Mouse (Mus musculus): Measurements from ENCODE around the gene Mex3d. TPM values are rescaled to one million over a fixed set of nuclear protein-coding genes. Genes with fewer than 3 reads are reported as not detected.

Mex3d gene
- polyA plus RNA-seq, 1 experiment from 2014 or later: 13.6 TPM

DNA sequence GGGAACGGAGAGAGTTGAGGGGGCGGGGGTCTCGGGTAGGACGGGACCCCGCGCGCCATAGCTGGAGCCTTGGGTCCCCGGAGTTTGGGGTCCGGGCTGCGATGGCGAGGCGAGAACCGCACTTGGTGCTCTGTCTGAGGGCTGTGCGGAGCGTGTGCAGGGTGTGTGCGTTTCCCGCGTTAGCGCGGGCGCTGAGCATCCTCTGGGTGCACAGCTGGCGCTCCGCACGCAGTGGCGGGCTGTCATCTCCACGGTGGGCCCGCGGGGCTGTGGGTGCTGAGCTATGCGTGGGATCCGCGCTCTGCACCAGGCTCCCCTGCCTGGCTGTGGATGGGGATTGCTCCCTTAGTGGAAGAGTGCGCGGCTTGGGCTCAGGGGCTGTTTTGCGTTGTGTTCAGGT lies 30.7 kb downstream of the Mex3d start:
- under 1% methylated on average over 34 of the region's 34 CpGs for WGBS

DNA sequence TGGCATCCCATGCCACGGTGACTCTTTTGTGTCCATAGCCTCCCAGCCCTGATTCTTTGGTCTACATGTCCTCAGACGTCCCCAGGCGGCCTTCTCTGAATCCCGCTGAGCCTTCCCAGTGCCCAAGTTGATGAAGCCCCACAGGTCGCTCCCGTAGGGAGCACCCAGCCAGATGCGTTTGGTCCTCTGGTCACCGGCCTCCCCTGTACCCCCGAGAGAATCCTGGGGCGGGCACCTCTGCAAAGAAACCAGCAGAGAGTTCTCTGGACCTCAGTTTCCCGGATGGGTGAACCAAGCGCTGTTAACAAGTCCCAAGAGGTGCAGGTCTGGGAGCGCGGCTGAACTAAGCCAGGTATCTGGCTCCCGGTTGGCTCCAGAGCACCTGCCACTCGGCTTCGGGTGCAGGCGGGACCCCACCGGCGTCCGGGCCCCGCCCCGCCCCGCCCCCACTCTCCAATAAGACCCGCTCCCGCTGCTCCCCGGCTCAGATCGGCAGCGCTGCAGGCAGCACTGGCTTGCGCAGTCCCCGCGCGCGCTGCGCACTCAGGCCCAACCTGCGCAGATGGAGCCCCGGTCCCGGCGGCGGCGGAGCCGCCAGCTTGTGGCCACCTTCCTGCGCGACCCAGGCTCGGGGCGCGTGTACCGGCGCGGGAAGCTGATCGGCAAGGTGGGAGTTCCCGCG lies 31.3 kb downstream of the Mex3d start, which contains the start of gene Plk5:
Gene Plk5, plus strand, starts transcription at position 459 of the 682 bp plus-strand sequence.
- H3K36me3 ChIP-seq (ENCODE audit: control insufficient read depth, insufficient read depth, low read length): no peaks in the 10 kb centered on the region
- no peak for ATAC-seq
- WGBS: under 1% methylated on average over 51 of the region's 53 CpGs
- peak within 1 kb of the TSS; percentile 71 for H3K4me2 ChIP-seq (ENCODE audit: low read length)
- H3K27ac ChIP-seq (ENCODE audit: low read length): no peak within 1 kb of the TSS
- peaks cover 12% of the 10 kb centered on the region for H3K4me1 ChIP-seq (ENCODE audit: control insufficient read depth, insufficient read depth, low read length)
- peak within 1 kb of the TSS; percentile 44 for H3K4me3 ChIP-seq (ENCODE audit: low read depth, low read length)
- peaks cover 62% of the 10 kb centered on the region for H3K27me3 ChIP-seq (ENCODE audit: control insufficient read depth, insufficient read depth, low read depth, low read length)
- peak within 1 kb of the TSS; percentile 56 for H3K9ac ChIP-seq (ENCODE audit: low read depth, low read length)
- no peaks in the 10 kb centered on the region for H3K9me3 ChIP-seq (replicated peaks; ENCODE audit: control insufficient read depth, low read length, poor library complexity, severe bottlenecking)

More for the DNA sequence above, 30.7 kb downstream of the Mex3d start:
- Histone ChIP-seq H3K27ac (ENCODE audit: low read length) (no peak overlapping the region), H3K4me3 (ENCODE audit: low read depth, low read length) (peak overlapping the region; percentile 44), H3K4me1 (ENCODE audit: control insufficient read depth, insufficient read depth, low read length) (peaks cover 12% of the 10 kb centered on the region), H3K9ac (ENCODE audit: low read depth, low read length) (peak overlapping the region; percentile 56), H3K9me3 (replicated peaks; ENCODE audit: control insufficient read depth, low read length, poor library complexity, severe bottlenecking) (no peaks in the 10 kb centered on the region), H3K36me3 (ENCODE audit: control insufficient read depth, insufficient read depth, low read length) (no peaks in the 10 kb centered on the region), H3K4me2 (ENCODE audit: low read length) (peak overlapping the region; percentile 71), H3K27me3 (ENCODE audit: control insufficient read depth, insufficient read depth, low read depth, low read length) (peaks cover 62% of the 10 kb centered on the region)
- ATAC-seq: peak; percentile 16; the same call in 1 of the 2 replicates

DNA sequence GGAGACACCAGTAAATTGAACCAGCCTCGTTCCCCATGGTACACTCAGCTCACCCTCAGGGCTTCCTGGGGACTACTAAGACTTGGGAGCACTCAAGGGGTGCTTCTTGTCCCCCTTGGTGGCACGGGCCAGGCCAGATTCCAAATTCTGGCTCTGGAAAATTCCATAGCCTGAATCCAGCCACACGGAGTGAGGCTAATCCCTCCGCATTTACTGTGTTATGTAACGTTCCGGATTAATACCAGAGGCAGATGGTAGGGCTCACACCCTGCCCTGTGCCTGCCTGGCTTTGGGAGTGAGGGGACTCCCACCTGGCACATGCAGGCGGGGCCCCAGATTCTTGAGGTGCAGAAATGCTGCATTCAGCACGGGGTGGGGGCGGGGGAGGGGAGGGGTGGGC lies 32.0 kb downstream of the Mex3d start:
- Histone ChIP-seq H3K4me1 (ENCODE audit: control insufficient read depth, insufficient read depth, low read length) (peaks cover 12% of the 10 kb centered on the region), H3K9me3 (replicated peaks; ENCODE audit: control insufficient read depth, low read length, poor library complexity, severe bottlenecking) (no peaks in the 10 kb centered on the region), H3K4me2 (ENCODE audit: low read length) (no peak overlapping the region), H3K36me3 (ENCODE audit: control insufficient read depth, insufficient read depth, low read length) (no peaks in the 10 kb centered on the region), H3K27me3 (ENCODE audit: control insufficient read depth, insufficient read depth, low read depth, low read length) (peaks cover 69% of the 10 kb centered on the region), H3K27ac (ENCODE audit: low read length) (no peak overlapping the region), H3K9ac (ENCODE audit: low read depth, low read length) (no peak overlapping the region), H3K4me3 (ENCODE audit: low read depth, low read length) (no peak overlapping the region)
- 8% methylated on average over 7 of the region's 9 CpGs for WGBS
- ATAC-seq: no peak

DNA sequence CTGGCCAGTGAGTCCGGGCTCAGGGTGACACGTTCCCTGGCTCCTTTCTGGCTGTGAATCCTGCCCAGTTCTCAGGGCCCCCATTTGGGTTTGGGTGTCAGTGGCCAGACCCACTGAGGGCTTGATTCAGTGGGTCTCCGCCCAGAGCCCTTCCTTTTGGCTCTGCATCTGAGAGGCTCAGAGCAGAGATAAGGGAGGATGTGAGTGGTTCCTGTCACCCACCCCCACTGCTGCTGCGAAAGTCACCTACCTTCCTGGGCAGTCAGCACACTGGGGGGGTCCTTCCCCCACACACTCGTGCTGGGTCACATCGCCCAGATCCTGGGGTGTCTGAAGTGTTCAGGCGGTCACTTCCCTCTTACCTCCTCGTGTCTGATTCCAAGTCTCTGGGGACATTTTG lies 34.7 kb downstream of the Mex3d start:
- Histone ChIP-seq H3K9ac (ENCODE audit: low read depth, low read length) (no peak overlapping the region), H3K27ac (ENCODE audit: low read length) (no peak overlapping the region), H3K4me1 (ENCODE audit: control insufficient read depth, insufficient read depth, low read length) (peaks cover 12% of the 10 kb centered on the region), H3K36me3 (ENCODE audit: control insufficient read depth, insufficient read depth, low read length) (no peaks in the 10 kb centered on the region), H3K4me2 (ENCODE audit: low read length) (no peak overlapping the region), H3K27me3 (ENCODE audit: control insufficient read depth, insufficient read depth, low read depth, low read length) (peaks cover 84% of the 10 kb centered on the region), H3K9me3 (replicated peaks; ENCODE audit: control insufficient read depth, low read length, poor library complexity, severe bottlenecking) (no peaks in the 10 kb centered on the region), H3K4me3 (ENCODE audit: low read depth, low read length) (no peak overlapping the region)
- ATAC-seq: no peak
- WGBS: 62% methylated on average over 8 of the region's 8 CpGs

DNA sequence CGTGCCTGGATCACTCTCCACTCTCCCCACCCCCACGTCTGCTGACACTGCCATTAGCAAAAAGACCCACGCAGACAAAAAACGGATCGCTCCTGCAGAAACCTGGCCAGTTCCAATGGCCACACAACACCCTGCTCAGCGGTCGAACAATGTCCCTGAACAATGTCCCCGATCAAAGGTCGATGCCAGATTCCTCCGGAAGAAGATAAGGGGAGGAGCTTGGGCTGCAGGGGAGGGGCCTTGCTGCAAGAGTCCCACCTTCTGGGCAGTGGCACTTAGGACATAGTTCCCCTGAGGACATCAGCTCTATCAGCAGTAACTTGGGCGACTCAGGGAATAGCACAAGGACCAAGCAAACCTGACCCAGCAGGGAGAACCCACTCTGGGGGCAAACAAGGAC lies 35.6 kb downstream of the Mex3d start:
- no peak overlapping the region for H3K4me2 ChIP-seq (ENCODE audit: low read length)
- H3K4me1 ChIP-seq (ENCODE audit: control insufficient read depth, insufficient read depth, low read length): peaks cover 11% of the 10 kb centered on the region
- H3K36me3 ChIP-seq (ENCODE audit: control insufficient read depth, insufficient read depth, low read length): no peaks in the 10 kb centered on the region
- no peak overlapping the region for H3K9ac ChIP-seq (ENCODE audit: low read depth, low read length)
- no peak overlapping the region for H3K4me3 ChIP-seq (ENCODE audit: low read depth, low read length)
- peaks cover 82% of the 10 kb centered on the region for H3K27me3 ChIP-seq (ENCODE audit: control insufficient read depth, insufficient read depth, low read depth, low read length)
- no peaks in the 10 kb centered on the region for H3K9me3 ChIP-seq (replicated peaks; ENCODE audit: control insufficient read depth, low read length, poor library complexity, severe bottlenecking)
- 19% methylated on average over 11 of the region's 11 CpGs for WGBS
- ATAC-seq: no peak
- no peak overlapping the region for H3K27ac ChIP-seq (ENCODE audit: low read length)

DNA sequence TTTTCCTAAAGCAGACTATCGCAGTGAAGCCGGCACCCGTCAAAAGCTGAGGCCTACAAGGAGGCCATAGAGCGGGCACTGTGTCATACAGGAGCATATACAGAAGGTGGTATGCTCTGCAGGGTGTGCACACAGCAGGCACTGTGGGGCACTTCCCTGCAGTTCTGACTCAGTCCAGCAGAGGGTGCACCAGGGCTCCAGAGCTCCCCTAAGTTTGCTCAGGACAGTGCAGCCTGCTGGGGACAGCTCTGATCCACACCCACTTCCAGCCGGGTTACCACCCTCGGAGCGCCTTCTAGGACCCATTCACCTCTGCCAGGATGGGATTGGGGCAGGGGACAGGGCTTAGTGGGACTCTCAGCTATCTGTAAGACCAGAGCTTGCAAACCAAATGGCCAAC lies 37.2 kb downstream of the Mex3d start:
- H3K4me3 ChIP-seq (ENCODE audit: low read depth, low read length): no peak overlapping the region
- H3K9ac ChIP-seq (ENCODE audit: low read depth, low read length): no peak overlapping the region
- H3K27ac ChIP-seq (ENCODE audit: low read length): no peak overlapping the region
- 3% methylated on average over 7 of the region's 7 CpGs for WGBS
- H3K27me3 ChIP-seq (ENCODE audit: control insufficient read depth, insufficient read depth, low read depth, low read length): peaks cover 76% of the 10 kb centered on the region
- no peaks in the 10 kb centered on the region for H3K4me1 ChIP-seq (ENCODE audit: control insufficient read depth, insufficient read depth, low read length)
- no peaks in the 10 kb centered on the region for H3K36me3 ChIP-seq (ENCODE audit: control insufficient read depth, insufficient read depth, low read length)
- no peak overlapping the region for H3K4me2 ChIP-seq (ENCODE audit: low read length)
- ATAC-seq: peak; percentile 69
- no peaks in the 10 kb centered on the region for H3K9me3 ChIP-seq (replicated peaks; ENCODE audit: control insufficient read depth, low read length, poor library complexity, severe bottlenecking)

DNA sequence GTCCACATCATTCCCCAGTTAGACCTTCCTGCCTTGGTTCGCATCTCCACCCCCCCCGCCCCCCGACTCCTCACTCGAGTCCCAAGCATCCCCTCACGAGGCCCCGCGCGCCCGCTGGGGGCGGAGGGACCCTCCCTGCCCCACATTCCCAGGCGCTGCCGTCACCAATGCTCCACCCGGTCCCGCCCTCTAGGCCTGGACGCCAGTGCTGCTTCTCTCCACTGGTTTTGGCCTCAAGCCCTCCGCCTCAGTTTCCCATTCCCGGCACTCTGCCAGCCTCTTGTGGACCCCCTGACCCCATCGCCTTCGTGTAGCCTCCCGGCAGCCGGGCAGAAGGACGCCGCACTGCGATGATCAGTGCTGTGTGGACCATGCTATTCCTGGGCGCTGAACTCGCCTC lies 38.5 kb downstream of the Mex3d start:
- no peak for ATAC-seq
- H3K27ac ChIP-seq (ENCODE audit: low read length): no peak overlapping the region
- peaks cover 78% of the 10 kb centered on the region for H3K27me3 ChIP-seq (ENCODE audit: control insufficient read depth, insufficient read depth, low read depth, low read length)
- H3K36me3 ChIP-seq (ENCODE audit: control insufficient read depth, insufficient read depth, low read length): no peaks in the 10 kb centered on the region
- no peak overlapping the region for H3K4me2 ChIP-seq (ENCODE audit: low read length)
- no peaks in the 10 kb centered on the region for H3K4me1 ChIP-seq (ENCODE audit: control insufficient read depth, insufficient read depth, low read length)
- no peaks in the 10 kb centered on the region for H3K9me3 ChIP-seq (replicated peaks; ENCODE audit: control insufficient read depth, low read length, poor library complexity, severe bottlenecking)
- H3K9ac ChIP-seq (ENCODE audit: low read depth, low read length): no peak overlapping the region
- no peak overlapping the region for H3K4me3 ChIP-seq (ENCODE audit: low read depth, low read length)
- 9% methylated on average over 25 of the region's 26 CpGs for WGBS

DNA sequence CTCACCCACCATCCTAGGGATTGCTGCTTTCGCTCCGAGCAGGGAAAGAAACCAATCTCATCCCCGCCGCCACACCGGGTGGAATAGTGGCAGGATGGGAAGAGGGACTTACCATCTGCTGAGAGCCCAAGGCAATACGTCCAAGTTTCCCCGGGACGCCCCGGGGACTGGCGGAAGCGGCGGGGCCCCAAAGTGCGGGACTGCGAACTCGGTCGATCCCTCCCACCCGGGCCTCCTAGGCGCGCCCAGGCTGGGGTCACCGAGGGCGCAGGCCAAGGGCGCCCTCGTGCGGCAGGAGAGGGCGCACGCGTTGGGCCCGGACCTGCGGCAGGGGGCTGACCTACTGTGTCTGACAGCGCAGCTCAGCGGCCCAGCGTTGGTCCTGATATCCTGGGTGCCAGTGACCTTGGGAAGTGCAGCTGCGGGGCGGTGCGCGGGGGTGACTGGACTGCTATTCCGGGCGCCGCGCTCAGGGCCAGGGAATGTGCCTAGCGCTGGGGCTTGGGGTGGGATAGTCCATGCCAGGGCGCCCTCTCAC lies 39.1 kb downstream of the Mex3d start, which contains the start of gene Adamtsl5:
Gene Adamtsl5, minus strand, starts transcription at position 169 of the 538 bp plus-strand sequence.
- Histone ChIP-seq H3K9me3 (replicated peaks; ENCODE audit: control insufficient read depth, low read length, poor library complexity, severe bottlenecking) (no peaks in the 10 kb centered on the region), H3K9ac (ENCODE audit: low read depth, low read length) (no peak within 1 kb of the TSS), H3K27me3 (ENCODE audit: control insufficient read depth, insufficient read depth, low read depth, low read length) (peaks cover 81% of the 10 kb centered on the region), H3K4me3 (ENCODE audit: low read depth, low read length) (no peak within 1 kb of the TSS; the same call in 1 of the 2 replicates), H3K27ac (ENCODE audit: low read length) (no peak within 1 kb of the TSS), H3K36me3 (ENCODE audit: control insufficient read depth, insufficient read depth, low read length) (no peaks in the 10 kb centered on the region), H3K4me2 (ENCODE audit: low read length) (peak within 1 kb of the TSS; percentile 32; the same call in 1 of the 2 replicates), H3K4me1 (ENCODE audit: control insufficient read depth, insufficient read depth, low read length) (peaks cover under 1% of the 10 kb centered on the region; the same call in 1 of the 2 replicates)
- ATAC-seq: no peak; the same call in 1 of the 2 replicates
- under 1% methylated on average over 38 of the region's 42 CpGs for WGBS

DNA sequence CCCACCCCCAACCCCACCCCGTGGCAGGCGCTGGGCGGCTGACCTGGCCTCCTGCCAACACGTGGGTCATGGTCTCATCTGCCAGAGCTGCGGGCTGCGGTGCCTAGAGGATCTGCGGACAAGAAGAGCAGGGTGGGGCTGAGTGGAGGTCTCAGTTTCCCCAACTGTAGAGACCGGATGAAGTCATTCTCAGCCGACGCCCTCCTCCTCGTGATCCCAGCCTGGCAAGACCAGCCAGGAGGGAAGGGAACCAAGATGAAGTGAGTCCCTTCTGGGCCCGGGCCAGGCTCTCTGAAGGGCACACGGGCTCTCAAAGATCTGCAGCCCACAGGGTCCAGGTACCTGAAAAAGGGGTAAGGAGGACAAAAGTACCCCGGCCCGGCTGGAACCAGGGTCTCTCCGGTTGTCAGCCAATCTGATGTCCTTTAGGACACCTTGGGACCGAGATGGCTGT lies 39.9 kb downstream of the Mex3d start:
- Histone ChIP-seq H3K9me3 (replicated peaks; ENCODE audit: control insufficient read depth, low read length, poor library complexity, severe bottlenecking) (no peaks in the 10 kb centered on the region), H3K4me2 (ENCODE audit: low read length) (no peak overlapping the region), H3K4me1 (ENCODE audit: control insufficient read depth, insufficient read depth, low read length) (peaks cover 6% of the 10 kb centered on the region), H3K27ac (ENCODE audit: low read length) (no peak overlapping the region), H3K9ac (ENCODE audit: low read depth, low read length) (no peak overlapping the region), H3K36me3 (ENCODE audit: control insufficient read depth, insufficient read depth, low read length) (no peaks in the 10 kb centered on the region), H3K27me3 (ENCODE audit: control insufficient read depth, insufficient read depth, low read depth, low read length) (peaks cover 82% of the 10 kb centered on the region), H3K4me3 (ENCODE audit: low read depth, low read length) (no peak overlapping the region; the same call in 1 of the 2 replicates)
- WGBS: 13% methylated on average over 17 of the region's 17 CpGs
- no peak for ATAC-seq

Data from midbrain, embryonic 16.5 days (tissue).